Mouse (Mus musculus) lung, postnatal 0 days (tissue): Measurements from ENCODE around the gene Epsti1. TPM values are rescaled to one million over a fixed set of nuclear protein-coding genes. Genes with fewer than 3 reads are reported as not detected.
A peak's percentile ranks its signal among the peaks of the same experiment; 100 is the strongest.

Experiments
- ATAC-seq: fragments of 200-750 bp; cut with Nextera tagmentation; 2 replicates; pipeline ENCODE4 v1.8.0; 2017; ENCODE audit warnings: moderate library complexity
- DNase-seq: peaks from one replicate; pipeline ENCODE4 v3.0.0-alpha.2; 2016; ENCODE audit warnings: low spot score
- H3K27ac ChIP-seq: fragments of 300-500 bp; sonication (generic); 2 replicates; pipeline ENCODE4 v1.5.1; 2014; ENCODE audit warnings: antibody characterized with exemption, mild to moderate bottlenecking, low read length, mixed read lengths
- H3K27me3 ChIP-seq: fragments of 300-500 bp; sonication (generic); replicated peaks from 2 replicates; pipeline ENCODE4 v1.6.1; 2014; ENCODE audit warnings: low read length, mixed read lengths; ENCODE audit not compliant: insufficient read depth
- H3K36me3 ChIP-seq: fragments of 300-500 bp; sonication (generic); 2 replicates; pipeline ENCODE4 v1.6.1; 2014; ENCODE audit warnings: low read length, mixed read lengths; ENCODE audit not compliant: insufficient read depth
- H3K4me1 ChIP-seq: fragments of 300-500 bp; sonication (generic); 2 replicates; pipeline ENCODE4 v1.6.1; 2014; ENCODE audit warnings: antibody characterized with exemption, low read depth, low read length, mixed read lengths; ENCODE audit not compliant: insufficient read depth
- H3K4me2 ChIP-seq: fragments of 300-500 bp; sonication (generic); replicated peaks from 2 replicates; pipeline ENCODE4 v1.6.1; 2014; ENCODE audit warnings: low read depth, mild to moderate bottlenecking, low read length, moderate library complexity, mixed read lengths
- H3K4me3 ChIP-seq: fragments of 300-500 bp; sonication (generic); 2 replicates; pipeline ENCODE4 v1.5.1; 2014; ENCODE audit warnings: low read depth, low read length
- H3K9ac ChIP-seq: fragments of 300-500 bp; sonication (generic); replicated peaks from 2 replicates; pipeline ENCODE4 v1.6.1; 2014; ENCODE audit warnings: low read depth, mild to moderate bottlenecking
- H3K9me3 ChIP-seq: fragments of 300-500 bp; sonication (generic); 2 replicates; pipeline ENCODE4 v1.6.1; 2016; ENCODE audit warnings: low read length, mixed read lengths
- CTCF ChIP-seq: IDR thresholded peaks from 2 replicates; pipeline ENCODE4 v1.5.1; 2016; ENCODE audit warnings: antibody characterized with exemption, mild to moderate bottlenecking
- EP300 ChIP-seq: IDR thresholded peaks from 2 replicates; pipeline ENCODE4 v1.6.1; 2016; ENCODE audit warnings: antibody characterized with exemption, mild to moderate bottlenecking, control low read depth
- WGBS: fragments of 180-500 bp; shearing (Covaris S2); extraction: QIAGEN DNeasy Blood & Tissue Kit; methylation state at CpG from one replicate; pipeline ENCODE4 v1.1.7; 2014; 5-methylcytosine and 5-hydroxymethylcytosine counted together
- polyA plus RNA-seq: library from polyadenylated mRNA; unstranded; fragments of >200 nt; fragmentation: Nextera tagmentation; extraction: Ambion mirVana; gene quantifications from 2 replicates; pipeline ENCODE4 v1.2.1, GENCODE M21; 2015

The Epsti1 gene
- polyA plus RNA-seq, 1 experiment from 2014 or later = 1.5 TPM

GRCm38 (mm10) chr14:78043079-78043478 lies 139.0 kb downstream of the Epsti1 start:
- Histone ChIP-seq H3K4me2 (no peak overlapping the region), H3K4me3 (no peak overlapping the region), H3K4me1 (no peaks in the 10 kb centered on the region), H3K9ac (no peak overlapping the region), H3K9me3 (no peaks in the 10 kb centered on the region), H3K27me3 (no peaks in the 10 kb centered on the region), H3K27ac (no peak overlapping the region), H3K36me3 (no peaks in the 10 kb centered on the region)
- ATAC-seq (no peak), DNase-seq (no peak)
- no peak for TF ChIP-seq CTCF
- TF ChIP-seq EP300 = no peak
- 25% methylated on average over 2 of the region's 2 CpGs for WGBS

- no peak for DNase-seq
- TF ChIP-seq CTCF (no peak), EP300 (no peak)
- WGBS = 95% methylated on average over 3 of the region's 3 CpGs
- no peaks in the 10 kb centered on the region for H3K4me1 ChIP-seq
- H3K36me3 ChIP-seq = no peaks in the 10 kb centered on the region
- H3K9me3 ChIP-seq = no peaks in the 10 kb centered on the region
- no peak for ATAC-seq
- no peak overlapping the region for H3K4me2 ChIP-seq
- H3K4me3 ChIP-seq = no peak overlapping the region
- H3K27me3 ChIP-seq = no peaks in the 10 kb centered on the region
- H3K27ac ChIP-seq = no peak overlapping the region
- H3K9ac ChIP-seq = no peak overlapping the region
These were observed 144.2 kb downstream of the Epsti1 start for GRCm38 (mm10) chr14:78048258-78048657.

- no peak overlapping the region for H3K4me3 ChIP-seq
- ATAC-seq (peak; percentile 52), DNase-seq (peak; percentile 55)
- H3K9ac ChIP-seq = no peak overlapping the region
- no peak overlapping the region for H3K27ac ChIP-seq
- no peak for TF ChIP-seq EP300
- no peak for TF ChIP-seq CTCF
- H3K4me2 ChIP-seq = no peak overlapping the region
- no peaks in the 10 kb centered on the region for H3K4me1 ChIP-seq
- WGBS = 39% methylated on average over 4 of the region's 4 CpGs
- H3K9me3 ChIP-seq = no peaks in the 10 kb centered on the region
- H3K36me3 ChIP-seq = no peaks in the 10 kb centered on the region
- no peaks in the 10 kb centered on the region for H3K27me3 ChIP-seq
These were observed 144.6 kb downstream of the Epsti1 start for GRCm38 (mm10) chr14:78048674-78049073.

Other genes starting within 250 kb of the Epsti1 start
- gene Dnajc15, start 29.1 kb upstream of the Epsti1 start, polyA plus RNA-seq = 60.1 and 70.2 TPM in 2 replicates
- 6.6 and 7.7 TPM in 2 replicates for gene Fam216b, start 184.8 kb downstream of the Epsti1 start, polyA plus RNA-seq